Comparison of ENCODE assay signal across 16 mouse cellular contexts in the genomic region with DNA sequence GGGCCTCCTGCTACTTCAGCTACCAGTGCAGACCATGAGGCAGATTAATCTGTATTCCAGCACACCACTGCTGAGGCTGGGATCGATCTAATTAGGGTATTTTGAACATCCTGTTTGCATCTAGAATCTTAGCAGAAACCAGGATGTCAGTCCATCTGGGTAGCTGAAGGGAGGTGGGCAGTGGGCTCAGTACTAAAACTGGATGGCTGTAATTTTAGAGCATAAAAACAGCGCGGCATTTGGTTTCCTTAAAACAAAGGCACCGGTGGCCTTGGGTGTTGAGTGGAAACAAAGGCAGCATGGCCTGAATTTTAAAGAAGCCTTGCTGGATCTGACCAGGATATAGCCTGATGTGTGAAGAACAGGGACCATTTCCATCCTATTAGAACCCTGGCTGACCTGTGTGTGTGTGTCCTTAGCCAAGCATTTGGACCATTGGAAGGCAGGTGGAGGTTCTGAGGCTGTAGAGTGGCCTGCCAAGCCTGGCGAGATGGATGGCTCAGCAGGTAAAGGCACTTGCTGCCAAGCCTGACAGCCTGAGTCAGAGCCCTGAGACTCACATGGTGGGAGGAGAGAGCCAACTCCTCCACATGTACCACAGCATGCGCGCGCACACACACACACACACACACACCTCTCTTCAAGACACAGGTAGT. TPM values are rescaled to one million over a fixed set of nuclear protein-coding genes. Genes with fewer than 3 reads are reported as not detected.
DNase-seq lines count a peak whose midpoint lies in the region; ATAC-seq and TF ChIP-seq lines count a peak whose summit lies in the region.
"Had no signal": no experiment of that assay in that cellular context is flagged by ENCODE, and none has a peak within 500 bp of the region (broad histone marks: within the 10 kb centered on the region; RNA-seq: fewer than 3 reads in every experiment).

No protein-coding gene starts in this region.

- peak overlapping the region; percentile 18; the same call in 1 of the 2 replicates for H3K27ac ChIP-seq in layer of hippocampus, adult 2 months
- H3K27ac ChIP-seq in forebrain, embryonic 15.5 days (replicated peaks), result peak overlapping the region; percentile 76
- peak overlapping the region; percentile 56 for H3K27ac ChIP-seq in midbrain, embryonic 16.5 days (ENCODE audit: low read length)
- H3K27ac ChIP-seq in kidney, embryonic 15.5 days, result no peak overlapping the region
- H3K27ac ChIP-seq: embryonic facial prominence, embryonic 13.5 days; kidney, postnatal 0 days had no signal

- DNase-seq in layer of hippocampus, adult 2 months (ENCODE audit: low spot score in 2 of 2), result no peak
- DNase-seq in layer of hippocampus, adult 11-12 months (ENCODE audit: low spot score), result no peak
- peak; percentile 96 for DNase-seq in cerebellum, adult 11-12 months
- DNase-seq: liver; lung, postnatal 14 days; retina, postnatal 1 day; thymus, adult 2 months had no signal

- H3K4me1 ChIP-seq in forebrain, embryonic 15.5 days, result peaks cover 38% of the 10 kb centered on the region
- peaks cover 27% of the 10 kb centered on the region for H3K4me1 ChIP-seq in midbrain, embryonic 16.5 days (ENCODE audit: control insufficient read depth, insufficient read depth, low read length)
- H3K4me1 ChIP-seq in kidney, embryonic 15.5 days, result peaks cover 10% of the 10 kb centered on the region; the same call in 1 of the 2 replicates

- H3K27me3 ChIP-seq in forebrain, embryonic 15.5 days, result no peaks in the 10 kb centered on the region
- H3K27me3 ChIP-seq in midbrain, embryonic 16.5 days (ENCODE audit: control insufficient read depth, insufficient read depth, low read depth, low read length), result no peaks in the 10 kb centered on the region
- no peaks in the 10 kb centered on the region for H3K27me3 ChIP-seq in kidney, embryonic 15.5 days
- H3K27me3 ChIP-seq: embryonic facial prominence, embryonic 13.5 days; heart, embryonic 12.5 days had no signal

- H3K4me3 ChIP-seq in layer of hippocampus, adult 2 months, result no peak overlapping the region
- no peak overlapping the region for H3K4me3 ChIP-seq in forebrain, embryonic 15.5 days
- H3K4me3 ChIP-seq in midbrain, embryonic 16.5 days (ENCODE audit: low read depth, low read length), result no peak overlapping the region
- H3K4me3 ChIP-seq in kidney, embryonic 15.5 days (replicated peaks), result no peak overlapping the region
- H3K4me3 ChIP-seq: embryonic facial prominence, embryonic 13.5 days; heart, embryonic 12.5 days; left cerebral cortex, adult 2 months; myocyte had no signal

- no peak; the same call in 1 of the 2 replicates for ATAC-seq in forebrain, embryonic 15.5 days (replicated peaks)
- ATAC-seq in midbrain, embryonic 16.5 days, result 0 out of 2 replicates have a peak, but pooled peaks have one; percentile 21
- ATAC-seq in kidney, embryonic 15.5 days (replicated peaks; ENCODE audit: low FRiP score), result no peak
- ATAC-seq in granulocyte monocyte progenitor cell, adult 5-6 weeks (replicated peaks; ENCODE audit: poor library complexity, severe bottlenecking), result no peak

- 61% methylated on average over 8 of the region's 8 CpGs for WGBS in forebrain, embryonic 15.5 days
- 69% methylated on average over 8 of the region's 8 CpGs for whole genome bisulfite sequencing in midbrain, embryonic 16.5 days
- WGBS in kidney, embryonic 15.5 days, result 67% methylated on average over 8 of the region's 8 CpGs

- no peak for TF ChIP-seq CTCF in layer of hippocampus, adult 2 months (conservative IDR thresholded peaks at IDR 0.05)

- H3K9ac ChIP-seq in forebrain, embryonic 15.5 days (replicated peaks), result no peak overlapping the region
- 0 out of 2 replicates have a peak overlapping the region, but pooled peaks have one; percentile 3 for H3K9ac ChIP-seq in midbrain, embryonic 16.5 days (ENCODE audit: low read depth, low read length)
- no peak overlapping the region for H3K9ac ChIP-seq in kidney, embryonic 15.5 days
- H3K9ac ChIP-seq: embryonic facial prominence, embryonic 13.5 days; heart, embryonic 12.5 days had no signal

- no peaks in the 10 kb centered on the region for H3K36me3 ChIP-seq in forebrain, embryonic 15.5 days
- no peaks in the 10 kb centered on the region for H3K36me3 ChIP-seq in midbrain, embryonic 16.5 days (ENCODE audit: control insufficient read depth, insufficient read depth, low read length)
- H3K36me3 ChIP-seq in kidney, embryonic 15.5 days, result no peaks in the 10 kb centered on the region
- H3K36me3 ChIP-seq: embryonic facial prominence, embryonic 13.5 days; heart, embryonic 12.5 days had no signal

- H3K4me2 ChIP-seq in forebrain, embryonic 15.5 days (replicated peaks), result no peak overlapping the region
- no peak overlapping the region for H3K4me2 ChIP-seq in midbrain, embryonic 16.5 days (ENCODE audit: low read length)
- H3K4me2 ChIP-seq in kidney, embryonic 15.5 days, result no peak overlapping the region
- H3K4me2 ChIP-seq: embryonic facial prominence, embryonic 13.5 days; heart, embryonic 12.5 days had no signal

- no peaks in the 10 kb centered on the region for H3K9me3 ChIP-seq in forebrain, embryonic 15.5 days
- no peaks in the 10 kb centered on the region for H3K9me3 ChIP-seq in midbrain, embryonic 16.5 days (replicated peaks; ENCODE audit: control insufficient read depth, low read length, poor library complexity, severe bottlenecking)
- no peaks in the 10 kb centered on the region for H3K9me3 ChIP-seq in kidney, embryonic 15.5 days (replicated peaks)
- H3K9me3 ChIP-seq: embryonic facial prominence, embryonic 13.5 days; heart, embryonic 12.5 days had no signal

RNA-seq across cellular contexts. Expression of gene Vstm2l, which starts 55.3 kb away (rescaled TPM):
- total RNA-seq in layer of hippocampus, adult 2 months (2021), result 100 to 1,000 TPM; 110 to 112 TPM
- polyA plus RNA-seq in forebrain, embryonic 15.5 days (2015; fragmentation: Nextera tagmentation; extraction: Ambion mirVana), result 7.7 and 8.4 TPM in 2 replicates
- 19.6 and 26.6 TPM in 2 replicates for polyA plus RNA-seq in midbrain, embryonic 16.5 days (2015; fragmentation: Nextera tagmentation; extraction: Ambion mirVana)
- 0.40 and 0.74 TPM in 2 replicates for polyA plus RNA-seq in kidney, embryonic 15.5 days (2015; fragmentation: Nextera tagmentation; extraction: Ambion mirVana)
- not detected in 2 replicates for total RNA-seq in granulocyte monocyte progenitor cell, adult 5-6 weeks (2014; fragmentation: Nextera tagmentation)
- not detected in 2 replicates for total RNA-seq in granulocyte monocyte progenitor cell, adult 5-6 weeks (2017)
- polyA plus RNA-seq: heart, embryonic 12.5 days; myocyte had no signal
